Mouse (Mus musculus): ENCODE results near the gene Emilin2. TPM values are rescaled to one million over a fixed set of nuclear protein-coding genes. Genes with fewer than 3 reads are reported as not detected.
A peak's percentile ranks its signal among the peaks of the same experiment; 100 is the strongest.
"Not testable (repeated sequence)": the region's sequence is repeated elsewhere in the genome, so short reads cannot be mapped to it uniquely, and the experiment has no call there.

Emilin2 gene
- 10 to 100 TPM; 64.3 to 73.1 TPM for total RNA-seq (2021)

DNA sequence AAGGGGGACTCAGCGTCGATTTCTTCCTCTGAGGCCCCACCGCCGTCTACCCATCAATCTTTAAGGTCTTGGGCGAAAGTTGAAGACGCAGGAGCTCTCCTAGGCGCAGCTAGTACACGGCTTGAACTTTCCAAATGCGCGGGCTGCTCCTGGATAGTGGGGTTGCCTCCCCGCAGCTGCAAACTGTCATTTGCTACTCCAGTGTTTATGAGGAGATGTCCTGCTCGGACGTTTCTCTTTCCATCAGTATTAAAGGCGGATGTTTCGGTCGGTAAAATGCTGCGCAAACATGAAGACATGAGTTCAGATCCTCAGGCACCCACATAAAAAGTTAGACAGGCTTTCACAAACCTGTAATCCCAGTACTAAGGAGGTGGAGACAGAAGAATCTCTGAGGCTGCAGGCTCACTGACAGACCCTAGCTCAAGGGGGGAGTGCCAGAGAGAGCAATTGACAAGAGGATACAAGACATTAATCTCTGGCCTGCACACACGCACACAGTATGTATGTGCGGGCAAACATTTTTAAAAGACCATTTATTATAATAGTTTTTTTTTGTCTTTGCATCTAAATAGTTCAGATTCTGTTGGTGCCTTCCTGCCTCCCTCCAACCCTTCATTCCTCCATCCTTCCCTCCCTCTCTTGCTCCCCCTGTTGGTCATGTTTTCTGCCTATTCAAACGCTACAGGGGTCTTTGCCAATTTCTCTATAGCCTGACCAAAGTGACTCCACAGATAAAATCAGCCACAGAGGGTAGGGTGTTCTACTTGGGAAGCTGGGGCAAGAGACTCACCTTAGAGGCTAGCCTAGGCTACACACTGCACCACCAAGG, at the start of gene Emilin2:
Gene Emilin2, minus strand, starts transcription at position 639 of the 832 bp plus-strand sequence.
- intact Hi-C loops (cut with DNase I), result loop anchor here (5.0 kb wide), 1 partner anchor 84 kb away; no protein-coding TSS in a partner anchor
- no peak for DNase-seq (ENCODE audit: low spot score)

DNA sequence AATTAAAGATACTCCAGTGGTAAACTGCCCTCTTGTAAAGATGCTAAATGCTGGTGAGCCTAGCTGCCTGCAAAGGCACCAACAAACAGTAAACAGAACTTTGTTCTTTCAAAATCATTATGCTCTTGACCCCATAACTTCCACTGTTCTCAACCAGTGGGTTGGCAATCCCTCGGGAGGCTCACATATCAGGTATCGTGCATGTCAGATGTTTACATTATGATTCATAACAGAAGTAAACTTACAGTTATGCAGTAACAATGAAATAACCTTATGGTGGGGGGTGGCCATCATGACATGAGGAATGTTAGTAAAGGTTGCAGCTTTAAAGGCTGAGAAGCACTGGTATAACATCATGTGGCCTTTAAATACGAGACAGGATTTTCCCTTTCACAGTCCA, 43.7 kb upstream of the Emilin2 start:
- intact Hi-C loops (cut with DNase I), result no loop called here

DNA sequence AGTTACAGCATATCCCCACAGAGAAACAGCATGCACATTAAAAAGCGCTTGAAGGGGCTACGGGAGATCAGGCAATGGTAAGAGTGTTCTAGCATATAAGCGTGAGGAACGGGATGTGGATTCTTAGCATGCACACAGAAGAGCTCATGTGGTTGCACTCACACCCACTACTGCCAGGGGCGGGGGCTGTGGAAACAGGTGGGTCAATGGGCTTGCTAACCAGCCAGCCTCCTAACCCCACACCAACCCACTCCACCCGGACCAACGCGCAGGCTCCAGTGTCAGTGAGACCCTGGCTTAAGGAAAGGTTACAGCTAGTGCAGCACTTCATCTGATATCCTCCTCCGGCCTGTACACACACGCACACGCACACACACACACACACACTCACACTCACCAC, 42.4 kb upstream of the Emilin2 start:
- DNase-seq (ENCODE audit: low spot score), result no peak
- intact Hi-C loops (cut with DNase I), result no loop called here

More for the DNA sequence above, 43.7 kb upstream of the Emilin2 start:
- no peak for DNase-seq (ENCODE audit: low spot score)

DNA sequence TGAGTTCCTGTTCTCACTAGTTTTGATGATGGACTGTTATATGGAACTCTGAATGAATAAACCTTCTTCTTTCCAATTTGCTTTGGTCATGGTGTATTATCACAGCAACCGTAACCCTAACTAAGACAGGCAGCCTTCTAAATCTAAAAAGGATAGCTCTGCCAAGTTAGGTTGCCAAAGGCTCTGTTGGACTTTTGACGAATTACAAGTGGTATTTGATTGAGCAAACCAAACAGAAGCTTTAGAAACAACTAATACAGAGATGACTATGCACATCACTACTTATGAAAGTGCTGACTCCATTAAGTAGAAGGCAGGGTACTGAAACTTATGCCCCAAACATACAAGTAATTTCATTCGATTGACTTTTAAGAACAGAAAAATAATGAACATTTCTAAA, 36.4 kb upstream of the Emilin2 start:
- DNase-seq (ENCODE audit: low spot score), result no peak

DNA sequence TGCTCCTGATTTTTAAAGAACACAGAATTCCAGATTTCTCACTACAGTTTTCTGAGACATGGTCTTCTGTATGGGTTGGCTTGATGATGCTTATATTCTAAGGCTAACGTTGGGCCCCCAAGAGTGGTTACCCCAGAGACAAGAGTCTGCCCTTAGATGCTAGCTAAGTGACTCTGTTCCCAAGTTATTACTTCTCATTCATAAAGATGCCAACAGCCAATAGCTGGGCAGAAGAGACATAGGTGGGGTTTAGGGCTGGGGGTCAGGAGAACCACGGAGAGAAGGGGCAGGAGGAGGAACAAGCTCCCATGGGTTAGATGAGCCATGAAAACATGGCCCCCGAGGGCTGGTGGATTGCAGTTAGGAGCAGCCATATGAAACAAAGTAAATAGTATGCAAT, 30.2 kb upstream of the Emilin2 start:
- intact Hi-C loops (cut with DNase I), result no loop called here
- no peak for DNase-seq (ENCODE audit: low spot score)

More for the DNA sequence above, 36.4 kb upstream of the Emilin2 start:
- intact Hi-C loops (cut with DNase I), result no loop called here

DNA sequence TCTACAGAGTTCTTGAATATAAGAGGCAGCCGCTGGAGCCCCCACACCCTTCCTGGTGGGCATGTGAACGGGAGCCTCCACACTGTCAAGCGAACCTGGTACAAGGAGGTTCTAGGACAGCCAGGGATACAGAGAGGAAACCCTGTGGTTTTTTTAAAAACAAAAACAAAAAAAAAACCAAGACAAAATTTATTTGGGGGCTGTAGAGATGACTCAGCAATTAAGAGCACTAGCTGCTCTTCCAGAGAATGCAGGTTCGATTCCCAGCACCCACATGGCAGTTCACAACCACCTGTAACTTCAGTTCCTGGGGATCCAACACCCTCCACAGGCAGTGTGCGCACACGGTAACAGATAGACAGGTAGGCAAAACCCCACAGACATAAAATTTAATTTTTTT, 26.8 kb upstream of the Emilin2 start:
- intact Hi-C loops (cut with DNase I), result no loop called here
- no peak for DNase-seq (ENCODE audit: low spot score)

DNA sequence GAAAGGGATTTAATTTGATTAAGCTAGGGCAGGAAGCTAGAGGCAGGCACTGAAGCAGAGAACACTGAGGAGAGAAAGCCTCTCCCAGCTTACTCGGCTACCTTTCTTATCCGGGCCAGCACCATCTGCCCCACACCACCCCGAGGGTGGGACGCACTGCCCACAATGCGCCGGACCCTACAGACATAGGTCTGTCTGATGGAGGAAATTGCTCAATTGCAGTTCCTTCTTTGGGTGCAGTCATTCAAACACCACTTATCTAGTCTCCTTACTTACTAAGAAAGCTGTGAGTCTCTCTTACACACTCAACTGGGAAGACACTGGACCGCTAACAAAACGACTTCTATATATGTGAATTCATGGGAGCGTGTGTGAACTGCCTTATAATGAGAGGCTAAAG, 25.8 kb upstream of the Emilin2 start:
- intact Hi-C loops (cut with DNase I), result no loop called here
- no peak for DNase-seq (ENCODE audit: low spot score)

DNA sequence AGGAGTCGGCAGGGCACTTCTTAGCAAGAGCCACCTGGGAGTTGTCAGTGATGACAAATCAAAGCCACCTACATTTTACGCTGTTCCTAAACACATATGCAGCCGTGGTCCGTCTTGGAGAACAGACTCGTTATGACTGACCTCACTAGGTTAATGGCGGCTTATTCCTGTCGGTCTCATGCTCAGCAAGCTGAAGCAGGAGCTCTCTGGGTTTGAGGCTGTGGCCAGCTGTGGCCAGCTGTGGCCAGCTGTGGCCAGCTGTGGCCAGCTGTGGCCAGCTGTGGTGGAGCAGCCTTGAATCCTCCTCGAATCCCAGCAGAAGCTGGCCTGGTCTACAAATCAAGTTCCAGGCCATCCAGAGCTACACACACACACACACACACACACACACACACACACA, 24.6 kb upstream of the Emilin2 start:
- DNase-seq (ENCODE audit: low spot score), result no peak
- intact Hi-C loops (cut with DNase I), result no loop called here

DNA sequence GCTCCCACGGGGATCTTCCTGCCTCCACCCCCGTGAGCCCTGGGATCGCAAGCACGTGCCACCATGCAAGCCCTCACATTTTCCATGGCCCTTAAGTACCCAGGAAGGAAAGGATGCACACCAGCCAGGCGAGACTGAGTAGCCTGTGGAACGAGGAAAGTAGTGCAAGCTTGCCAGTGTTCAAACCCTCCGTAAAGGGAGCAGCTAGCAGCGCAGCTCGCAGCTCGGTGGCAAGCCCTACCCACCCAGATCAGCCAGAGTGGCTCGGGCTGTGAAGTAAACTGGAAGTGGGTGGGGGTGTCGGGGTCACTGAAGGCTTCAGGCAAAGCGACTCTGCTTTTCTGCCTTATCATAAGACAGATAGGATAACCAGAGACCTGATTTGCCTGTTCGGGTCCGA, 20.5 kb upstream of the Emilin2 start:
- no peak for DNase-seq (ENCODE audit: low spot score)
- intact Hi-C loops (cut with DNase I), result no loop called here

DNA sequence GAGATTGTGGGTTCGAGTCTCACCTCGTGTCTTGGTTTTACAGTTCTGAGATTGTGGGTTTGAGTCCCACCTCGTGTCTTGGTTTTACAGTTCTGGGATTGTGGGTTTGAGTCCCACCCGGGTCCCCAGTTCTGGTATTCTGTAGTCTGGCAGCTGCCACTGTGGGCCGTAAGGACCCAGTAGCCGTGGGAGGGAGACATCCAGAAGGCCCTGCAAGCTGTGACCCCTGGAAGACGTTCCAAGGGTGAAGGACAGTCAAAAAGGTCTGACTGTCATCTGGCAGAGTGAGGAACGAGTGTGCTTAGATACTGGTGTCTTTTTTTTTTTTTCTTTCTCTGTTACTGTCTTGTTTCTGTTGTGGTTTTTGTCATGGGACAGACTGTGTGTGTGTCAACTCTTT, 9.0 kb upstream of the Emilin2 start:
- DNase-seq (ENCODE audit: low spot score); intact Hi-C loops (cut with DNase I): not testable (repeated sequence)

DNA sequence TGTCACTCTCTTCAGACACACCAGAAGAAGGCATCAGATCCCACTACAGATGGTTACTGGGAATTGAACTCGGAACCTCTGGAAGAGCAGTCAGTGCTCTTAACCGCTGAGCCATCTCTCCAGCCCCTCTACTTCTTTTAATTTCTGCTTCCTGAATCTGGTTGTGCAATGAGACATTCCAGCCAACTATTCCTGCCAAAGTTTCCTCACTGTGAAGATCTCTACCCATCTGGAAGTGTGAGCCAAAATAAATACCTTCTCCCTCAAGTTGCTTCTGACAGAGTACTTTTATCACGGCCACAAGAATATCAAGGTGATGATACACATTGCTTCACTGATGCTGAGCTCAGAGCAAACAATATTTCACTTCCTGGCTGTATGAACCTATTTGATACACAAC, 7.6 kb upstream of the Emilin2 start:
- intact Hi-C loops (cut with DNase I), result no loop called here
- no peak for DNase-seq (ENCODE audit: low spot score)

DNA sequence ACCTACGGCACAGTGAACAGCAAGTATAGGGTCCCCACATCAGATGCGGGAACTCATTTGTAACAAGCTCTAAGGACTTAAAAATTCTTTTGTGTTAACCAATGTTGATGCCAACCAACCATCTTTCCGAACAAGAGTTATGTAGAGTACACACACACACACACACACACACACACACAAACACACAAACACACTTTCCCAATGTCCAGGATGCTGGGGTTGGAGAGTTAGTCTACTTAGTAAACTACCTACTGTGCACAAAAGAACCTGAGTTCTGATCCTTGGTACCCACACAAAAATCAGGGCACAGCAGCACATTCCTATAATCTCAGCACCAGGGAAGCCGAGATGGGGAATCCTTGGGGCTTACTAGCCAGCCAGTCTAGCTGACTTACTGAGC, 5.8 kb upstream of the Emilin2 start:
- no peak for DNase-seq (ENCODE audit: low spot score)
- intact Hi-C loops (cut with DNase I), result no loop called here

DNA sequence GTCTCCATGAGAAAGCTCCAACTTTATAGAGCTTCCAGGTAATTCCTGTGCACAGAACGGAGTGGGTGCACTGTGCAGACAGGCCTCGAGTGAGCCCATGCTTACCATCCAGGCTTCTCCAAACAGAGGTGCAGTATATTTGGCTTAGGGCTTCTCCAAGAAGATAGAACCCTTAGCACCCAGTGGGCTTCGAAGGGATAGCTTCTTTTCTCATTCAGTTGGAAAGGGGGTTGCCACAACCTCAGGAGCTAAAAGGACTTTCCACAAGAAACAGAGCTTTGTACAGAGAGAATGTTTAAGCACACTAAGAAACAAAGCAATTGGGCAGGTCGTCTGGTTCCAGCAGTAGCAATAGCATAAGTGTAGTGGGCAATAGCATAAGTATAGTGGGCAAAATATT, 2.5 kb upstream of the Emilin2 start:
- no peak for DNase-seq (ENCODE audit: low spot score)
- intact Hi-C loops (cut with DNase I), result loop anchor here (5.0 kb wide), 1 partner anchor 87 kb away; no protein-coding TSS in a partner anchor

DNA sequence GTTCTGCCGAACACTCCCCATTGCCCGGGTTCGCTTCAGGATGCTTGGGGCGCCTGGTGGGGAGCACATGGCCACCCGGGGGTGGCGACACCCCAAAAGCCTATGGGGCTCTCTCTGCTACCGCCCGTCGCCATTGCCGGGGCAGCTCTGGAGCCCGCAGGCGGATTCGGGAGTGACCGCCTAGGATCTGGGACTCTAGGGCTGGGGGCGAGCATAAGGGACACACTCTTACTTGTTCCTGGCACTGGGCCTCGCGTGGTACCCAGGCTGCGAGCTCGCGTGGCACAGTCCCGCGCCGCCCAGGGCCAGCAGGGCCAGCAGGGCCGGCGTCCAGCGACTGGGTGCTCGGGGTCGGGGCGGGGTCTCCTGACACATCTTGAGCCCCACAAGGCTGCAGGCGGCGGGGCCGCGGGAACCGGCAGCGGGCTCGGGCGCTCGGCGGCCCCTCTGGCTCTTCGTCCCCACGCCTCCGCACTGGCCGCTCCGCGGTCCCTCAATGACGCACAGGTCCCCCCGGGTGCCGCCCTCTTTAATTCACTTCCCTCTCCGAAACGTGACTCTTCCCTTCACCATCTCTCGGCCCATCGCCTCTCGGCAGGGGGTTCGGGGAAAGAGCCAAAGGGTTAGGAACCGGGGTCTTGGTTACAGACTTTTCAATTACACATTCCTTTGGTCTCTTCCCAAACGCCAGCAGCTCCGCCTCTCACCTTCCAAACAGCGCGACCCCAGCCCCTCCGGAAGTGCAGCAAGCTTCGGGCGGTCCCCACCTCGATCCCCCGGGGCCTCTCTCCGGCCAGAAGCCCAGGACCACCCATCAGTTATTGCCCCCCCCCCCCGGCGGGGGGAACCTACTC, 1.1 kb downstream of the Emilin2 start:
- intact Hi-C loops (cut with DNase I), result loop anchor here (5.0 kb wide), 1 partner anchor 83 kb away; no protein-coding TSS in a partner anchor
- peak; percentile 47 for DNase-seq (ENCODE audit: low spot score)

DNA sequence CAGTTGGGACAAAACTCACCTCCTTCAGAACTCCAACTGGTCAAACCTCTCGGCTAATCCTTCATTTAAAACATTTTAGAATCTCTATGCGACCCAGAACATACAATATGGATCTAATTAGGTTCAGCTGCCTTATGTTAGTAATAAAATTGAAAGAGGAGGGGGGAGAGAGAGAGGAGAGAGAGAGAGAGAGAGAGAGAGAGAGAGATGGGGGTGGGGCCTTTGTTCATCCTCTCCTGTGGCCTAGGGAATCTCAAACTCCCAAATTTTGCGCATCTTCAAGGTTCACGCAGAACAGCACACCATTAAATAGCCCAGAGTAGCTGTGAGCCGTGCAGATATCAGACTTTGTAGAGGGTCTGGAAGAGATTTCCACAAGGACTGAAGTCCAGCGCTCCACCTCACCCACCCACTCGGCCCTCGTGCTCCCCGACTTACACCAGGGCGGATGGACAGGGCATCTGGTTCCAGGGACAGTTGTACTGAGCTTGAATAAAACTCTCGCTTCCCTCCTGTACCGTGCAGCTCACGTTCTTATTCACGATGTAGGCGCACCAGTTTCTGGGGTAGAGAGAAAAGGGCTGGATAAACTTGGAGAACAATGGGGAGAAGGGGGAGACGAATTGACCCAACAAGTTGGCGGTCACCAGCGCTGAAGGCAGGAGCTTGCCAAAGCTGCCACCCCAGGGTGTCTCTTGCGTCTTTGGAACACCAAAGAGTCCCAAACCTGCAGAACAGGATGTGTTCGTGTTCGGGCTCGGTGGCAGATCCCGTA, 1.9 kb downstream of the Emilin2 start:
- intact Hi-C loops (cut with DNase I), result loop anchor here (5.0 kb wide), 3 partner anchors 38 to 83 kb away; no protein-coding TSS in a partner anchor
- no peak for DNase-seq (ENCODE audit: low spot score)

DNA sequence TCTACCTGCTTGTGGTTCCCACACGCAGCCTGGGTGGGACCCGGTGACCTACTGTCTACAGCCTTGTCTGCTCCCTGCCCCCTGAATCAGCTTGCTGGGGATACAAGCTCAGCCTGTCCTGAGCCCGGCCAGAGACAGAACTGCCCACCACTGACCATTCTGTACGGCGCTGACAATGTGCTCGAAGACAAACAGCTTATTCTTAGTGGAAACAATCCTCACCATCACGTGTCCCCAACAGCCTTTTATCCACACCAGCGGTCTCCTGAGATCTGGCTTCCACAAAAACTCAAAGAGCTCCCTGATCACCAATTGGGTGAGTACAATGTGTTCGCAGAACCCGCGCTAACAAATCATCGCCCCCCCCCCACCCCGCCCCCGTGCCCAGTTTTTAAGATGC, 2.6 kb downstream of the Emilin2 start:
- no peak for DNase-seq (ENCODE audit: low spot score)
- intact Hi-C loops (cut with DNase I), result loop anchor here (5.0 kb wide), 2 partner anchors 37 to 57 kb away; no protein-coding TSS in a partner anchor

DNA sequence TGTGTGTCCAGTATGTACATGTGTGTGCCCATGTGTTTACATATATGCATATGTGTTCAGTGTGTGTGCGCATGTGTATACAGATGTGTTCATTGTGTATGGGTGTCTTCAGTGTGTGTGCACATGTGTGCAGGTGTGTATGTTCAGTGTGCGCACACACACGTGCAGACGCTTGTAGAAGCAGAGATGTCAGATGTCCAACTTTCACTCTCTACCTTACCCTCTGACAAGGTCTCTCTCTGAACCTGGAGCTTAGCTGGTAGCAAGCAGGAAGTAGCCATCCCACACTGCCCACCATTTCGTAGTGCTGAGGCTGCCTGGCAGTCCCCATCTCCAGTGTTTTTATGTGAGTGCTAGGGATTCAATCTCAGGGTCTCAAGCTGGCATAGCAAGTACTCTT, 3.5 kb downstream of the Emilin2 start:
- DNase-seq (ENCODE audit: low spot score), result no peak
- intact Hi-C loops (cut with DNase I), result loop anchor here (5.0 kb wide), 2 partner anchors 36 to 56 kb away; no protein-coding TSS in a partner anchor

DNA sequence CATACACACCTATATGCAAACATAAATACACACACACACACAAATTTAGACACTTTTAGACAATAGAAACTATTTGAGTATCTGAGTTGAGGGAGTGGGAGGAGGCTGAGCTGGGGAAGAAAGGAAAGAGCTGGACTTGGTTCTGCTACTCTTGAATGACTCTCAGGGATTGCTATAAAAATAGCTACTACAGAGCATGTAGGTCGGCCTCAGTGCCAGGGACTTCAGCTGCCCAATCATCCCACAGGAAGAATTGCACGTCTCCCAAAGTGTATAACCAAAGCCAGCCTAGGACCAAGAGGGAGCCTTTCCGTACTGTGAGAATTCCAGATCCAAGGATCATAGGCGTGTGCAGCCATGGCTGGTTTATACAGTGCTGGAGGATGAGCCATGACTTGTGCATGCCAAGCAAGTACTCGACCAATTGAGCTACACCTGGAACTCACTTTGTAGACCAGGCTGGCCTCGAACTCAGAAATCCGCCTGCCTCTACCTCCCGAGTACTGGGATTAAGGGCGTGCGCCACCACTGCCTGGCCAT, 4.5 kb downstream of the Emilin2 start:
- intact Hi-C loops (cut with DNase I), result loop anchor here (5.0 kb wide), 2 partner anchors 35 to 55 kb away; no protein-coding TSS in a partner anchor
- DNase-seq (ENCODE audit: low spot score), result no peak

DNA sequence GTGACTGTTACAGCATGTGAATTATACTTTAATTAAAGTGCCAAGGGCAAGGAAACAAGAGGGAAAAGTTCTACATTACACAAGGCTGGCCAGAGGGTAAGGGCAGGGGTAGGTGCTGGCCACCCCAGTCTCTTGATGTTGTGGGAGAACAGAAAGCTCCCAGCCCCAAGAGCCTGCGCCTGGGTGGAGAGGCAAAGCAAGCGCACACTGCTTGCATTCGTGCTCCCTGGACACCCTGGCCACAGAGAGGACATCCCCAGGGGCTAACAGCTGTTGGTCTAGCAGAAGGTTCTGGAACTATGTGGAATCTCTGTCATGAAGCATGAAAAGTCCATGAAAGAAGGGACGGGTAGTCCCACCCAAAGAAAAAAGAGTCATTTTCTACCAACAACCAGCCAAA, 5.1 kb downstream of the Emilin2 start:
- no peak for DNase-seq (ENCODE audit: low spot score)
- intact Hi-C loops (cut with DNase I), result loop anchor here (5.0 kb wide), 2 partner anchors 34 to 54 kb away; no protein-coding TSS in a partner anchor

Measured in heart, postnatal 25 days (tissue).